Mouse (Mus musculus): ENCODE results near the gene Ncoa7. TPM values are rescaled to one million over a fixed set of nuclear protein-coding genes. Genes with fewer than 3 reads are reported as not detected.

Ncoa7 gene
- 16.3 and 16.6 TPM in 2 replicates for polyA plus RNA-seq (2015; fragmentation: Nextera tagmentation; extraction: Ambion mirVana)

- H3K4me2 ChIP-seq, result peak within 1 kb of the TSS; percentile 69
- peaks cover 14% of the 10 kb centered on the region for H3K4me1 ChIP-seq
- H3K9me3 ChIP-seq (replicated peaks), result no peaks in the 10 kb centered on the region
- H3K4me3 ChIP-seq (replicated peaks), result peak within 1 kb of the TSS; percentile 76
- no peaks in the 10 kb centered on the region for H3K36me3 ChIP-seq
- H3K27me3 ChIP-seq, result no peaks in the 10 kb centered on the region
- WGBS, result under 1% methylated on average over 67 of the region's 89 CpGs
- H3K9ac ChIP-seq, result peak within 1 kb of the TSS; percentile 74
- peak within 1 kb of the TSS; percentile 97 for H3K27ac ChIP-seq
- peak; percentile 95 for ATAC-seq (replicated peaks; ENCODE audit: low FRiP score)
These were observed at the start of gene Ncoa7 for GRCm38 (mm10) chr10:30802681-30803586. Ncoa7 (minus strand) TSS chr10:30803326.

- Histone ChIP-seq H3K9me3 (replicated peaks) (no peaks in the 10 kb centered on the region), H3K4me3 (replicated peaks) (no peak overlapping the region), H3K27ac (no peak overlapping the region), H3K4me2 (peak overlapping the region; percentile 92; the same call in 1 of the 2 replicates), H3K9ac (no peak overlapping the region), H3K4me1 (peaks cover 26% of the 10 kb centered on the region), H3K27me3 (peaks cover 22% of the 10 kb centered on the region), H3K36me3 (no peaks in the 10 kb centered on the region)
- WGBS, result 19% methylated on average over 13 of the region's 13 CpGs
- no peak for ATAC-seq (replicated peaks; ENCODE audit: low FRiP score)
These were observed 42.1 kb upstream of the Ncoa7 start for GRCm38 (mm10) chr10:30845101-30845825.

- peak; percentile 30 for ATAC-seq (replicated peaks; ENCODE audit: low FRiP score)
- Histone ChIP-seq H3K4me2 (peak overlapping the region; percentile 92), H3K36me3 (no peaks in the 10 kb centered on the region), H3K9ac (peak overlapping the region; percentile 38), H3K9me3 (replicated peaks) (no peaks in the 10 kb centered on the region), H3K27me3 (peaks cover 22% of the 10 kb centered on the region), H3K4me1 (peaks cover 26% of the 10 kb centered on the region), H3K4me3 (replicated peaks) (peak overlapping the region; percentile 68), H3K27ac (peak overlapping the region; percentile 77)
- WGBS, result 5% methylated on average over 30 of the region's 30 CpGs
These were observed 41.3 kb upstream of the Ncoa7 start for GRCm38 (mm10) chr10:30844191-30845010.

- under 1% methylated on average over 21 of the region's 21 CpGs for whole genome bisulfite sequencing
- Histone ChIP-seq H3K27ac (peak overlapping the region; percentile 77), H3K9me3 (replicated peaks) (no peaks in the 10 kb centered on the region), H3K4me3 (replicated peaks) (peak overlapping the region; percentile 68), H3K36me3 (no peaks in the 10 kb centered on the region), H3K27me3 (peaks cover 22% of the 10 kb centered on the region), H3K4me2 (peak overlapping the region; percentile 92), H3K4me1 (peaks cover 26% of the 10 kb centered on the region), H3K9ac (peak overlapping the region; percentile 38)
- ATAC-seq (replicated peaks; ENCODE audit: low FRiP score), result no peak
These were observed 40.5 kb upstream of the Ncoa7 start for GRCm38 (mm10) chr10:30843438-30844190.

GRCm38 (mm10) chr10:30842643-30843437 lies 39.7 kb upstream of the Ncoa7 start, which contains the start of gene Hey2:
Hey2 (minus strand) TSS chr10:30842801.
- Histone ChIP-seq H3K4me1 (peaks cover 26% of the 10 kb centered on the region), H3K27me3 (peaks cover 22% of the 10 kb centered on the region), H3K4me2 (peak within 1 kb of the TSS; percentile 92), H3K9me3 (replicated peaks) (no peaks in the 10 kb centered on the region), H3K4me3 (replicated peaks) (peak within 1 kb of the TSS; percentile 68), H3K27ac (peak within 1 kb of the TSS; percentile 77), H3K36me3 (no peaks in the 10 kb centered on the region), H3K9ac (peak within 1 kb of the TSS; percentile 45)
- ATAC-seq (replicated peaks; ENCODE audit: low FRiP score), result peak; percentile 99
- WGBS, result under 1% methylated on average over 70 of the region's 70 CpGs

- peak overlapping the region; percentile 67 for H3K27ac ChIP-seq
- peak overlapping the region; percentile 92 for H3K4me2 ChIP-seq
- no peaks in the 10 kb centered on the region for H3K36me3 ChIP-seq
- H3K4me1 ChIP-seq, result peaks cover 26% of the 10 kb centered on the region
- H3K27me3 ChIP-seq, result peaks cover 22% of the 10 kb centered on the region
- peak; percentile 66 for ATAC-seq (replicated peaks; ENCODE audit: low FRiP score)
- under 1% methylated on average over 29 of the region's 29 CpGs for WGBS
- peak overlapping the region; percentile 45 for H3K9ac ChIP-seq
- H3K9me3 ChIP-seq (replicated peaks), result no peaks in the 10 kb centered on the region
- H3K4me3 ChIP-seq (replicated peaks), result peak overlapping the region; percentile 68
These were observed 39.1 kb upstream of the Ncoa7 start for GRCm38 (mm10) chr10:30842228-30842627.

- H3K27ac ChIP-seq, result no peak overlapping the region
- no peak for ATAC-seq (replicated peaks; ENCODE audit: low FRiP score)
- WGBS, result 64% methylated on average over 5 of the region's 5 CpGs
- no peak overlapping the region for H3K9ac ChIP-seq
- peak overlapping the region; percentile 68 for H3K4me3 ChIP-seq (replicated peaks)
- H3K9me3 ChIP-seq (replicated peaks), result no peaks in the 10 kb centered on the region
- H3K4me1 ChIP-seq, result peaks cover 26% of the 10 kb centered on the region
- H3K4me2 ChIP-seq, result peak overlapping the region; percentile 92; the same call in 1 of the 2 replicates
- no peaks in the 10 kb centered on the region for H3K36me3 ChIP-seq
- H3K27me3 ChIP-seq, result peaks cover 17% of the 10 kb centered on the region
These were observed 37.7 kb upstream of the Ncoa7 start for GRCm38 (mm10) chr10:30840824-30841223.

- WGBS, result 3% methylated on average over 1 of the region's 1 CpGs
These were observed 35.1 kb upstream of the Ncoa7 start for GRCm38 (mm10) chr10:30838188-30838587.

GRCm38 (mm10) chr10:30825049-30825448 lies 21.9 kb upstream of the Ncoa7 start:
- H3K27ac ChIP-seq, result no peak overlapping the region
- H3K4me1 ChIP-seq, result no peaks in the 10 kb centered on the region
- H3K9ac ChIP-seq, result no peak overlapping the region
- H3K9me3 ChIP-seq (replicated peaks), result no peaks in the 10 kb centered on the region
- ATAC-seq (replicated peaks; ENCODE audit: low FRiP score), result no peak; the same call in 1 of the 2 replicates
- 10% methylated on average over 1 of the region's 1 CpGs for WGBS
- no peaks in the 10 kb centered on the region for H3K27me3 ChIP-seq
- H3K4me3 ChIP-seq (replicated peaks), result no peak overlapping the region
- H3K4me2 ChIP-seq, result no peak overlapping the region
- H3K36me3 ChIP-seq, result no peaks in the 10 kb centered on the region

More at GRCm38 (mm10) chr10:30838188-30838587, 35.1 kb upstream of the Ncoa7 start:
- Histone ChIP-seq H3K4me2 (no peak overlapping the region), H3K27me3 (peaks cover 13% of the 10 kb centered on the region), H3K36me3 (no peaks in the 10 kb centered on the region; the same call in 1 of the 2 replicates), H3K9ac (no peak overlapping the region), H3K9me3 (replicated peaks) (no peaks in the 10 kb centered on the region), H3K4me3 (replicated peaks) (no peak overlapping the region), H3K27ac (no peak overlapping the region), H3K4me1 (peaks cover 7% of the 10 kb centered on the region)
- ATAC-seq (replicated peaks; ENCODE audit: low FRiP score), result no peak

- H3K9ac ChIP-seq, result no peak overlapping the region
- H3K27ac ChIP-seq, result no peak overlapping the region
These were observed 7.8 kb upstream of the Ncoa7 start for GRCm38 (mm10) chr10:30810967-30811293.

More at GRCm38 (mm10) chr10:30810967-30811293, 7.8 kb upstream of the Ncoa7 start:
- Histone ChIP-seq H3K36me3 (no peaks in the 10 kb centered on the region), H3K9me3 (replicated peaks) (no peaks in the 10 kb centered on the region), H3K27me3 (no peaks in the 10 kb centered on the region), H3K4me3 (replicated peaks) (peak overlapping the region; percentile 49), H3K4me2 (peak overlapping the region; percentile 55), H3K4me1 (peaks cover 4% of the 10 kb centered on the region; the same call in 1 of the 2 replicates)
- peak; percentile 97 for ATAC-seq (replicated peaks; ENCODE audit: low FRiP score)
- WGBS, result 8% methylated on average over 11 of the region's 11 CpGs

Data from kidney, embryonic 15.5 days (tissue).